Mouse (Mus musculus) intestine, embryonic 14.5 days (tissue): Measurements from ENCODE around the gene Dnajc12. TPM values are rescaled to one million over a fixed set of nuclear protein-coding genes. Genes with fewer than 3 reads are reported as not detected.

Source experiments
- ATAC-seq: fragments of 200-750 bp; cut with Nextera tagmentation; replicated peaks from 2 replicates; pipeline ENCODE4 v1.8.0; 2017; ENCODE audit warnings: low read depth, moderate number of reproducible peaks, moderate TSS enrichment, moderate library complexity; ENCODE audit not compliant: low FRiP score, low TSS enrichment
- DNase-seq: peaks from one replicate; pipeline ENCODE4 v3.0.0-alpha.2; 2018; ENCODE audit warnings: low spot score
- H3K27ac ChIP-seq: fragments of 300-500 bp; sonication (generic); 2 replicates; pipeline ENCODE4 v1.5.1; 2014; ENCODE audit warnings: low read depth, mild to moderate bottlenecking, control low read depth
- H3K27me3 ChIP-seq: fragments of 300-500 bp; sonication (generic); replicated peaks from 2 replicates; pipeline ENCODE4 v1.6.1; 2014; ENCODE audit warnings: low read length, control low read depth; ENCODE audit not compliant: control insufficient read depth, insufficient read depth
- H3K36me3 ChIP-seq: fragments of 300-500 bp; sonication (generic); 2 replicates; pipeline ENCODE4 v1.6.1; 2014; ENCODE audit warnings: low read length, control low read depth; ENCODE audit not compliant: control insufficient read depth, insufficient read depth
- H3K4me1 ChIP-seq: fragments of 300-500 bp; sonication (generic); replicated peaks from 2 replicates; pipeline ENCODE4 v1.6.1; 2014; ENCODE audit warnings: low read length, control low read depth, mixed read lengths; ENCODE audit not compliant: control insufficient read depth, insufficient read depth
- H3K4me2 ChIP-seq: fragments of 300-500 bp; sonication (generic); 2 replicates; pipeline ENCODE4 v1.6.1; 2014; ENCODE audit warnings: low read length
- H3K4me3 ChIP-seq: fragments of 300-500 bp; sonication (generic); 2 replicates; pipeline ENCODE4 v1.5.1; 2014; ENCODE audit warnings: low read depth, low read length, control low read depth, mixed read lengths
- H3K9ac ChIP-seq: fragments of 300-500 bp; sonication (generic); 2 replicates; pipeline ENCODE4 v1.6.1; 2014; ENCODE audit warnings: mild to moderate bottlenecking, low read length
- H3K9me3 ChIP-seq: fragments of 300-500 bp; sonication (generic); 2 replicates; pipeline ENCODE4 v1.6.1; 2016; ENCODE audit warnings: low read length, control low read depth; ENCODE audit not compliant: control insufficient read depth
- WGBS: fragments of 180-500 bp; shearing (Covaris S2); extraction: QIAGEN DNeasy Blood & Tissue Kit; methylation state at CpG from one replicate; pipeline ENCODE4 v1.1.7; 2014; 5-methylcytosine and 5-hydroxymethylcytosine counted together
- polyA plus RNA-seq: library from polyadenylated mRNA; unstranded; fragments of >200 nt; fragmentation: Nextera tagmentation; extraction: Ambion mirVana; gene quantifications from 2 replicates; pipeline ENCODE4 v1.2.1, GENCODE M21; 2014

Dnajc12 gene
- 7.5 and 8.3 TPM in 2 replicates for polyA plus RNA-seq

DNA sequence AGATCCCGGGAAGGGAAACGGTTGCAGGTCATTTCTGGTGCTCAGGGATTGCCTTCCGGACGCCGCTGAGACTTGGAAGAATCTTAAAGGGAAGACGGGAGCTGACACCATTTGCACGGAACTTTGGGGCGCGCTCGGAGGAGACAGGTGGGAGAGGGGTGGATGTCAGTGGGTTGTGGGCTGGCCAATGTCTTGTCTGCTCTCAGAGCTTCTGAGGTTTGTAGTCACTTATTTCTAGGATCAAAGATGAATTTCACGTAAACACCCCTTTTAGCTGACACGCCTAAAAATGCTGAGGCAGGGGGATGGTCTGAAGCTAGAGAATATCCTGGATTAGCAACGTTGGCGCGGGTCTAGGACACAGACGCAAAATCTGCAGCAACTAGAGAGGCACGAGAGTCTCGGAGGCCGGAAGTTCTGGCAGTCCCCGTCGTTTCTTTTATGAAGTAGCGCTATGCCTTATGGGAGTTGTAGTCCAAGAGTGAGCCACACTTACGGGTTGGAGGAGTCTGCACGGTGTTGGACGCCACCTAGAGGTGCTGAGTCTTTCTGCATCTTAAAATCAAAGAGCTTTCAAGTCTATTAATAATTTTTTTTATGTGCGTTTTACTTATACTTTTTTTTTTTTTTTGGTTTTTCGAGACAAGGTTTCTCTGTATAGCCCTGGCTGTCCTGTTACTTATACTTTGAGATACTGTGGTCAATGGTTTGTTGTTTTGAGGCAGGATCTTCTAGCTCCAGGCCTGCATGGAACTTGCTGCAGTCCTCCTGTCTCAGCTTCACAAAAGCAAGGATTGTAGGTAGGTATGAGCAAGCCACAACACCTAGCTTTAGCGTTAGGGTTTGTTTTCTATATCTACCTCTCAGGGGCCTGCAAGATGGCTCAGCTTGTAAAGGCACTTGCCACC is at the start of gene Dnajc12:
Dnajc12 (plus strand) TSS at position 72 of the 908 bp plus-strand sequence.
- peak; percentile 85 for DNase-seq
- Histone ChIP-seq H3K4me3 (peak within 1 kb of the TSS; percentile 59), H3K27ac (no peak within 1 kb of the TSS), H3K9ac (peak within 1 kb of the TSS; percentile 62), H3K4me2 (peak within 1 kb of the TSS; percentile 90), H3K36me3 (no peaks in the 10 kb centered on the region), H3K27me3 (peaks cover 13% of the 10 kb centered on the region), H3K4me1 (0 out of 2 replicates have a peak, but pooled peaks cover 7% of the 10 kb centered on the region), H3K9me3 (no peaks in the 10 kb centered on the region)
- ATAC-seq: peak; percentile 91
- WGBS: under 1% methylated on average over 28 of the region's 28 CpGs

DNA sequence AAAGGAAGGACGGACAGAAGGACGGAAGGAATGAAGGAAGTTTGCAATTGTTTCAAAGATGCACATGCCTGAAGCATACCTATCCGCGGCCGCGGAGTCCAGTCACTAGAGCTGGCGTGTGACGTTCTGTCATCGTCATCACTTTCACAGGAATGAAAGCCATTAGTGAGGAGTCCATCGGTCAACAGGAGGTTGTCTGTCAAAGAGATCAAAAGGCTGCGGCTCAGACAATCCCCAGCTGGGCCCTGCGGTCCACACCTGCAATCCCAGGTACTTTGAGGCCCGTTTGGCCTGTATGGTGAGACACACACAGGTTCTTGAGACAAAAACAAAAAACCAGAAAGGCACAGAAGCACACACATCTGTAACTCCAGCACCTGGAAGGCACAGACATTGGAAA is 45.3 kb upstream of the Dnajc12 start:
- ATAC-seq (no peak), DNase-seq (no peak)
- no peak overlapping the region for H3K27ac ChIP-seq
- peaks cover 34% of the 10 kb centered on the region for H3K36me3 ChIP-seq
- no peaks in the 10 kb centered on the region for H3K27me3 ChIP-seq
- H3K4me3 ChIP-seq: peak overlapping the region; percentile 70
- peak overlapping the region; percentile 29; the same call in 1 of the 2 replicates for H3K9ac ChIP-seq
- peak overlapping the region; percentile 87 for H3K4me2 ChIP-seq
- WGBS: 64% methylated on average over 13 of the region's 13 CpGs
- H3K4me1 ChIP-seq: peaks cover 9% of the 10 kb centered on the region
- no peaks in the 10 kb centered on the region for H3K9me3 ChIP-seq

DNA sequence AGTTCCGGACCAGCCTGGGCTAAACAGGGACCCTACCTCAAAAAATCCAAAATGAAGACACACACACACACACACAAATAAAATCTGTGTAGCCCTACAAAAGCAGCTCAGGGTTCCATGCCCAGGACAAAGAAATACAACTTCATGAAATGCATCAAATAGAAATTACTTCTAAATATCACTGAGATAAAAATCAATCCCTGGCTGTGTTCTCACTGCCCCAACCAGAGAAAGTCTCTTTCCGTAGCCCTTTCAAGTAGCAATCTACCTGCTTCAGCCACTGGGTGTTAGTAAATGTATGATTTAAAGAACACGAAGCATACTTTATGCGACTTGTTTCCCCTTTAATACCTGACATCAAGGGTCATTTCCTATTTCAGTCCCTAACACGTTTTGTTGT is 44.9 kb upstream of the Dnajc12 start:
- H3K9ac ChIP-seq: peak overlapping the region; percentile 29
- no peak overlapping the region for H3K27ac ChIP-seq
- H3K4me2 ChIP-seq: peak overlapping the region; percentile 87
- ATAC-seq: no peak
- peak overlapping the region; percentile 70 for H3K4me3 ChIP-seq
- H3K27me3 ChIP-seq: no peaks in the 10 kb centered on the region
- WGBS: 33% methylated on average over 5 of the region's 5 CpGs
- H3K4me1 ChIP-seq: peaks cover 9% of the 10 kb centered on the region
- H3K9me3 ChIP-seq: no peaks in the 10 kb centered on the region
- no peak for DNase-seq
- peaks cover 31% of the 10 kb centered on the region for H3K36me3 ChIP-seq

DNA sequence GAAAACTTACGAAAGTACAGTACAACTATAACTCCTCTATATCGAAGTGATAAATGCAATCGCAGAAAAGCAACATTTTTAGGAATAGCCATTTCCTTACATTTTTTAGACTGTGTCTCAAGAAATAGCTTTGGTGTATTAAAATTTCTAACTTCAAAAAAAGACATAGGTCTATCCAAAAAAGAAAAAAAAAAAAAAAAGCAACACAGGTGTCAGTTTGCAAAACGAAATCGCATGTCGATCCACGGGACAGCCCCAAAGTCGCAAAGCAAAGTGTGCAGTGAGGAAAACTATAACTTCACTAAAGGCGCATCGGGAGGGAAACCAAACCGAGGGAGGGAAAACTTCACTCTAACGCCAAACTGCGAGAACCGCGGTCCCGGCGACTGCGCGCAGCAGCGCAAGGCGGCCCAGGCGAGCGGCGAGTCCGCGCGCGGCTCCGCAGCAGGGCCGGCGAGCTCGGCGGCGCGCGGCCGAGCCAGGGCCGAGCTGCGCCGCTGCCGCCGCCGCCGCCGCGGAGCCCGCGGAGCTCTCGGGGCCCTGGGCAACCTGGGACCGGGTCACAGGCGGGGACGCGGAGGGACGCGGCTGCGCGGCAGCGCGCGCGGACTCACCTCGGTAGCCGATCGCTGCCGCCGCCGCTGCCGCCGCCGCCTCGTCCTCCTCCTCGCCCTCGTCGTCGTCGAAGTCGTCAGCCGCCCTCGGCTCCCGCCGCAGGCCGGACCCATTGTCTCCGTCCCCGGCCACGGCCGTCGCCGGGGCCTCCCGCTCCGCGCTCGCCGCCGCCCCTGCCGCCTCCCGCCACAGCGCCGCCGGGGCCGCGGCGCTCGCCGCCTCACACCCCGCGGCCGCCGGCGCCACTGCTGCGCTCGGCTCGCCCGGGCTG is 44.0 kb upstream of the Dnajc12 start:
- Histone ChIP-seq H3K4me1 (peaks cover 9% of the 10 kb centered on the region), H3K4me3 (peak overlapping the region; percentile 70), H3K27me3 (no peaks in the 10 kb centered on the region), H3K4me2 (peak overlapping the region; percentile 87), H3K9me3 (no peaks in the 10 kb centered on the region), H3K36me3 (peaks cover 23% of the 10 kb centered on the region), H3K9ac (peak overlapping the region; percentile 93), H3K27ac (peak overlapping the region; percentile 83)
- 1% methylated on average over 75 of the region's 113 CpGs for WGBS
- ATAC-seq (peak; percentile 81), DNase-seq (peak; percentile 75)

DNA sequence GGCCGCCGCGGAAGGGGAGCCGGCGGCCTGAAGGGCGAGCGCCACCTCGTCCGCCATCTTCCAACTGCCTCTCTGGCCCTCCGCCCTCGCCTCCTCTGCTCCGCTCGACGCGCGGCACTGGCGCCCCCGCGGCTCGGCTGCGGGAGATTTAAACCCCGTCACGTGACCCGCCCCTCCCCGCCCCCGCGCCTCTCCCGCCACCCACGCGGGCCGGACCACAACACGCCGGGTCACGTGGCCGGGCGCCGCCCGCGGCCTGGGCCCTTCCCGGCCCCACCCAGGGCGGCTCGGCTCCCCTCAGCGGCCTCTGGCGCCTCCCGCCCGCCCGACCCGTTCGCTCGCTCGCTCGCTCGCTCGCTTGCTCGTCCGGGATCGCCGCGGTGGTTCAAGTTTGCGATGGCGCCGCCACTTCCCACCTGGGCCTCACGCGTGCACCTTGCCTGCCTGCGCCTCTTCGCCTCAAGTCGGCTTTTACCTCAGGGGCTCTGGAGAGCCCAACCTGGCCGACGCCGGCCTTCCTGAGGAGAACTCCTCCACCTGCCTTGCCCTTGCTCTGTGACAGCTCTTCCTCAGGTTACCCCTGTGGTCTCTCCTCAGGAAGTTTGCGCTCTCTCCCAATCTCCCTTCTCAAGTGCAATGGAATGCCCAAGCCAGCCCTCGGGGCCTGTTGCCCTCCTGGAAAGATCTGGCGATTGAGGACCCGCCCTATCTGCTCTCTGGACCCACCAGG is 43.2 kb upstream of the Dnajc12 start:
- ATAC-seq (peak; percentile 97), DNase-seq (peak; percentile 92)
- peak overlapping the region; percentile 87 for H3K4me2 ChIP-seq
- H3K36me3 ChIP-seq: peaks cover 15% of the 10 kb centered on the region
- peak overlapping the region; percentile 83 for H3K27ac ChIP-seq
- H3K9ac ChIP-seq: peak overlapping the region; percentile 93
- H3K9me3 ChIP-seq: no peaks in the 10 kb centered on the region
- no peaks in the 10 kb centered on the region for H3K27me3 ChIP-seq
- H3K4me3 ChIP-seq: peak overlapping the region; percentile 70
- peaks cover 9% of the 10 kb centered on the region for H3K4me1 ChIP-seq
- 1% methylated on average over 37 of the region's 74 CpGs for WGBS

GRCm38 (mm10) chr10:63341351-63341750 is 40.9 kb upstream of the Dnajc12 start:
- no peak for DNase-seq
- WGBS: 88% methylated on average over 2 of the region's 2 CpGs
- H3K27me3 ChIP-seq: no peaks in the 10 kb centered on the region

GRCm38 (mm10) chr10:63344751-63345150 is 37.5 kb upstream of the Dnajc12 start:
- ATAC-seq (no peak), DNase-seq (no peak)
- WGBS: 84% methylated on average over 3 of the region's 3 CpGs
- no peak overlapping the region for H3K4me2 ChIP-seq
- H3K9ac ChIP-seq: no peak overlapping the region
- no peaks in the 10 kb centered on the region for H3K9me3 ChIP-seq
- H3K27me3 ChIP-seq: no peaks in the 10 kb centered on the region
- H3K36me3 ChIP-seq: no peaks in the 10 kb centered on the region
- no peaks in the 10 kb centered on the region for H3K4me1 ChIP-seq
- H3K27ac ChIP-seq: no peak overlapping the region
- no peak overlapping the region for H3K4me3 ChIP-seq

More at GRCm38 (mm10) chr10:63341351-63341750, 40.9 kb upstream of the Dnajc12 start:
- H3K9ac ChIP-seq: no peak overlapping the region
- H3K4me1 ChIP-seq: peaks cover 9% of the 10 kb centered on the region
- ATAC-seq: no peak
- H3K36me3 ChIP-seq: no peaks in the 10 kb centered on the region
- no peak overlapping the region for H3K27ac ChIP-seq
- H3K9me3 ChIP-seq: no peaks in the 10 kb centered on the region
- H3K4me2 ChIP-seq: no peak overlapping the region
- H3K4me3 ChIP-seq: no peak overlapping the region

- Histone ChIP-seq H3K27ac (no peak overlapping the region), H3K4me2 (no peak overlapping the region), H3K9me3 (no peaks in the 10 kb centered on the region), H3K4me3 (no peak overlapping the region), H3K4me1 (no peaks in the 10 kb centered on the region), H3K36me3 (no peaks in the 10 kb centered on the region), H3K9ac (no peak overlapping the region), H3K27me3 (no peaks in the 10 kb centered on the region)
- no peak for ATAC-seq
- DNase-seq: no peak
- 64% methylated on average over 3 of the region's 3 CpGs for WGBS
These were observed 34.0 kb upstream of the Dnajc12 start for GRCm38 (mm10) chr10:63348291-63348690.
